27 mouse cellular contexts compared by ENCODE assay signal in the genomic region with DNA sequence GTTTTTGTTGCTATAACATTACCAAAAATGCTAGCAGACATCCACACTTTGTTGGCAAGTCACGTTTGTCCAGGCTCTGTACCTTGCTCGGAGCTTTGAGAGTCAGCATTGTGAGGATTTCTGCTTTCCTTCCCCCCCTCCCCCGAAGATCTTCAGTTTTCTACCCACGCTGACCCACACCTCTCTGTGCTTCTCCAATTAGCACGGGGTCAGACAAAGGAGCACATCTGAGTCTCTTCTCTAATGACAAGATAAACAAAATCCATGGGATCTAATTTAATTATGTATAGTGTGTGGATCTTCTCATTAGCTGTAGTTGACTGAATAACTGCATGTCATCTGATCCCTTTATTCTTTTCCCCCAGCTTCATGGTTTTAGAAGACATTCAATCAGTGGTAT.
DNase-seq lines count a peak whose midpoint lies in the region; ATAC-seq and TF ChIP-seq lines count a peak whose summit lies in the region.
"Had no signal": no experiment of that assay in that cellular context is flagged by ENCODE, and none has a peak within 500 bp of the region (broad histone marks: within the 10 kb centered on the region; RNA-seq: fewer than 3 reads in every experiment).

No protein-coding gene starts in this region.

- H3K4me1 ChIP-seq in hindbrain, embryonic 11.5 days (replicated peaks; ENCODE audit: control insufficient read depth, insufficient read depth, low read length) = no peaks in the 10 kb centered on the region
- H3K4me1 ChIP-seq in hindbrain, embryonic 16.5 days (ENCODE audit: control insufficient read depth, insufficient read depth, low read depth, low read length) = no peaks in the 10 kb centered on the region
- H3K4me1 ChIP-seq in kidney, postnatal 0 days (replicated peaks; ENCODE audit: insufficient read depth, low read length) = no peaks in the 10 kb centered on the region
- peaks cover 15% of the 10 kb centered on the region for H3K4me1 ChIP-seq in midbrain, embryonic 13.5 days (replicated peaks)
- H3K4me1 ChIP-seq: limb, embryonic 15.5 days; liver, embryonic 13.5 days had no signal

- TF ChIP-seq CTCF in kidney, postnatal 0 days (IDR thresholded peaks at IDR 0.05; ENCODE audit: low read depth) = no peak

- WGBS in hindbrain, embryonic 11.5 days = 32% methylated on average over 5 of the region's 5 CpGs
- WGBS in hindbrain, embryonic 16.5 days = 37% methylated on average over 5 of the region's 5 CpGs
- WGBS in kidney, postnatal 0 days = 39% methylated on average over 5 of the region's 5 CpGs
- WGBS in midbrain, embryonic 13.5 days = 30% methylated on average over 5 of the region's 5 CpGs

- DNase-seq in hindbrain, embryonic 11.5 days (ENCODE audit: low spot score) = no peak
- peak; percentile 38 for DNase-seq in kidney, postnatal 0 days (ENCODE audit: low spot score)
- no peak for DNase-seq in kidney, postnatal 36 days
- DNase-seq in retina, embryonic 14.5 days (ENCODE audit: low spot score) = peak; percentile 46
- DNase-seq in heart, adult 8-10 months (ENCODE audit: low spot score) = no peak
- DNase-seq: adrenal gland, postnatal 25 days; cerebellum, adult 18-20 months; gastrocnemius, postnatal 14 days; kidney, adult 11 months; kidney, postnatal 25 days; liver, embryonic 13.5 days; lung, adult 18-20 months; lung, postnatal 10 days; thymus, adult 2 months; thymus, postnatal 36 days had no signal

- H3K4me3 ChIP-seq in hindbrain, embryonic 11.5 days (ENCODE audit: low read depth, low read length) = no peak overlapping the region
- no peak overlapping the region for H3K4me3 ChIP-seq in hindbrain, embryonic 16.5 days (ENCODE audit: low read length)
- H3K4me3 ChIP-seq in kidney, postnatal 0 days (replicated peaks; ENCODE audit: low read depth, low read length) = no peak overlapping the region
- H3K4me3 ChIP-seq in midbrain, embryonic 13.5 days (replicated peaks) = no peak overlapping the region
- H3K4me3 ChIP-seq: erythroblast, embryonic 14.5 days; heart, embryonic 10.5 days; heart, embryonic 15.5 days; hindbrain, embryonic 13.5 days; limb, embryonic 10.5 days; limb, embryonic 15.5 days; liver, embryonic 13.5 days had no signal

- no peaks in the 10 kb centered on the region for H3K36me3 ChIP-seq in hindbrain, embryonic 11.5 days (ENCODE audit: control insufficient read depth, insufficient read depth, low read length)
- no peaks in the 10 kb centered on the region for H3K36me3 ChIP-seq in hindbrain, embryonic 16.5 days (ENCODE audit: control insufficient read depth, insufficient read depth, low read length)
- no peaks in the 10 kb centered on the region for H3K36me3 ChIP-seq in kidney, postnatal 0 days (ENCODE audit: insufficient read depth, low read length)
- H3K36me3 ChIP-seq in midbrain, embryonic 13.5 days = no peaks in the 10 kb centered on the region
- H3K36me3 ChIP-seq: heart, embryonic 10.5 days; heart, embryonic 15.5 days; hindbrain, embryonic 13.5 days; limb, embryonic 10.5 days; limb, embryonic 15.5 days; liver, embryonic 13.5 days had no signal

- H3K4me2 ChIP-seq in hindbrain, embryonic 11.5 days (replicated peaks; ENCODE audit: low read depth, low read length) = no peak overlapping the region
- no peak overlapping the region for H3K4me2 ChIP-seq in hindbrain, embryonic 16.5 days (ENCODE audit: low read length)
- H3K4me2 ChIP-seq in kidney, postnatal 0 days (ENCODE audit: low read length) = no peak overlapping the region
- H3K4me2 ChIP-seq in midbrain, embryonic 13.5 days (replicated peaks) = no peak overlapping the region
- H3K4me2 ChIP-seq: heart, embryonic 15.5 days; hindbrain, embryonic 13.5 days; limb, embryonic 15.5 days; liver, embryonic 13.5 days had no signal

- peak; percentile 38; the same call in 1 of the 2 replicates for ATAC-seq in hindbrain, embryonic 11.5 days (ENCODE audit: low FRiP score)
- ATAC-seq in hindbrain, embryonic 16.5 days = no peak
- no peak for ATAC-seq in kidney, postnatal 0 days (replicated peaks; ENCODE audit: low FRiP score, low read depth)
- ATAC-seq in midbrain, embryonic 13.5 days = 0 out of 2 replicates have a peak, but pooled peaks have one; percentile 17
- ATAC-seq: CD4-positive, CD25-positive, alpha-beta regulatory T cell, adult 4 months; forebrain, embryonic 16.5 days; inflammation-experienced regulatory T-cells, adult 6 months had no signal

- no peak overlapping the region for H3K9ac ChIP-seq in hindbrain, embryonic 11.5 days (ENCODE audit: low read depth, low read length)
- H3K9ac ChIP-seq in hindbrain, embryonic 16.5 days (ENCODE audit: low read depth, low read length) = no peak overlapping the region
- no peak overlapping the region for H3K9ac ChIP-seq in kidney, postnatal 0 days (ENCODE audit: low read depth, low read length)
- H3K9ac ChIP-seq in midbrain, embryonic 13.5 days (replicated peaks) = no peak overlapping the region
- H3K9ac ChIP-seq: heart, embryonic 15.5 days; hindbrain, embryonic 13.5 days; limb, embryonic 15.5 days; liver, embryonic 13.5 days had no signal

- H3K27ac ChIP-seq in hindbrain, embryonic 11.5 days (ENCODE audit: low read depth, low read length) = no peak overlapping the region
- H3K27ac ChIP-seq in hindbrain, embryonic 16.5 days (ENCODE audit: low read depth, low read length) = no peak overlapping the region
- no peak overlapping the region for H3K27ac ChIP-seq in kidney, postnatal 0 days
- H3K27ac ChIP-seq in midbrain, embryonic 13.5 days = no peak overlapping the region
- H3K27ac ChIP-seq: heart, embryonic 10.5 days; heart, embryonic 15.5 days; hindbrain, embryonic 13.5 days; limb, embryonic 10.5 days; limb, embryonic 15.5 days; liver, embryonic 13.5 days; macrophage had no signal

- no peaks in the 10 kb centered on the region for H3K27me3 ChIP-seq in hindbrain, embryonic 11.5 days (ENCODE audit: control insufficient read depth, insufficient read depth, low read length)
- H3K27me3 ChIP-seq in hindbrain, embryonic 16.5 days (replicated peaks; ENCODE audit: control insufficient read depth, insufficient read depth, low read length) = no peaks in the 10 kb centered on the region
- no peaks in the 10 kb centered on the region for H3K27me3 ChIP-seq in kidney, postnatal 0 days (ENCODE audit: insufficient read depth, low read length)
- no peaks in the 10 kb centered on the region for H3K27me3 ChIP-seq in midbrain, embryonic 13.5 days
- H3K27me3 ChIP-seq: heart, embryonic 15.5 days; hindbrain, embryonic 13.5 days; limb, embryonic 15.5 days; liver, embryonic 13.5 days had no signal

- H3K9me3 ChIP-seq in hindbrain, embryonic 11.5 days (ENCODE audit: control insufficient read depth, low read length) = no peaks in the 10 kb centered on the region
- H3K9me3 ChIP-seq in hindbrain, embryonic 16.5 days (ENCODE audit: control insufficient read depth, low read length) = no peaks in the 10 kb centered on the region
- no peaks in the 10 kb centered on the region for H3K9me3 ChIP-seq in kidney, postnatal 0 days (replicated peaks; ENCODE audit: low read length)
- no peaks in the 10 kb centered on the region for H3K9me3 ChIP-seq in midbrain, embryonic 13.5 days
- H3K9me3 ChIP-seq: heart, embryonic 10.5 days; heart, embryonic 15.5 days; hindbrain, embryonic 13.5 days; limb, embryonic 10.5 days; limb, embryonic 15.5 days; liver, embryonic 13.5 days had no signal

Comparison
In these comparisons a context has a peak if more than half of its experiments do, and no peak if none do; other contexts are left out.
1. ATAC-seq: peak in hindbrain, embryonic 11.5 days (single experiment) and midbrain, embryonic 13.5 days (single experiment); none in hindbrain, embryonic 16.5 days (single experiment) and kidney, postnatal 0 days (single experiment).
2. DNase-seq: peak in kidney, postnatal 0 days (single experiment) and retina, embryonic 14.5 days (single experiment); none in hindbrain, embryonic 11.5 days (single experiment), kidney, postnatal 36 days (0 of 2) and heart, adult 8-10 months (single experiment).